Mouse (Mus musculus) ES-Bruce4 (cell line): ENCODE measurements around the gene Pax2.

Experiments used
- CTCF ChIP-seq: IDR thresholded peaks from one replicate; pipeline ENCODE4 v1.8.1; 2011; ENCODE audit warnings: low read depth, low read length
- EP300 ChIP-seq: IDR thresholded peaks from 2 replicates; pipeline ENCODE4 v1.6.1; 2011; ENCODE audit warnings: low read depth, low read length; ENCODE audit not compliant: insufficient read depth
- POLR2A ChIP-seq: IDR thresholded peaks from one replicate; pipeline ENCODE4 v1.8.1; 2011; ENCODE audit warnings: low read length; ENCODE audit not compliant: insufficient read depth

GRCm38 (mm10) chr19:44838321-44838720, 82.5 kb downstream of the Pax2 start:
- TF ChIP-seq CTCF (no peak), EP300 (no peak), POLR2A (no peak)
